Mouse (Mus musculus): ENCODE measurements around the gene Stk16. TPM values are rescaled to one million over a fixed set of nuclear protein-coding genes. Genes with fewer than 3 reads are reported as not detected.

Gene Stk16
- polyA plus RNA-seq, 2 experiments, result 110 to 245 TPM

DNA sequence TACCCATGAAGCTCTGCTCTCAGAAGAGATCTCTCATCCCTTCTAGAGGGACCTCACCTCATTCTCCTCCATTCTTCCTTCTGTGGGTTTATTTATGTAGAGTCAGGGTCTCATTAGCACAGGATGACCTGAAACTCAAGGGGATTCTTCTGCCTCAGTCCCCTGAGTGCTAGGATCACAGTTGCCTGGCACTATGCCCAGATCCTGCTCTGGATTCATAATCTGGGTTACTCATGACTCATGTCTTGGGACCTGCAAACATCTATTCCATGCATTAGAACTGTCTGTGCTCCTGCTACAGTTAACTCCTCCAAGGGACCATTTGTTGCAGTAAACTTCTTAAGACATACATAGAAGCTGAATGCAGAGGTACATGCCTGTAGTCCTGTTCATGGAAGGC, 50.6 kb downstream of the Stk16 start:
- Histone ChIP-seq H3K9ac (ENCODE audit: low read depth, low read length, severe bottlenecking) (no peak overlapping the region), H3K27ac (replicated peaks; ENCODE audit: low read depth, low read length) (no peak overlapping the region), H3K4me2 (replicated peaks; ENCODE audit: low read depth, low read length, severe bottlenecking) (no peak overlapping the region), H3K4me3 (replicated peaks; ENCODE audit: low read length) (no peak overlapping the region), H3K36me3 (ENCODE audit: control insufficient read depth, insufficient read depth, low read length) (no peaks in the 10 kb centered on the region), H3K4me1 (ENCODE audit: control insufficient read depth, insufficient read depth, low read length) (no peaks in the 10 kb centered on the region), H3K9me3 (ENCODE audit: control insufficient read depth, low read length) (no peaks in the 10 kb centered on the region), H3K27me3 (ENCODE audit: control insufficient read depth, insufficient read depth, low read length) (peaks cover 41% of the 10 kb centered on the region)
- DNase-seq (ENCODE audit: low spot score) (no peak), ATAC-seq (ENCODE audit: low FRiP score, low read depth) (no peak)
- no peak for TF ChIP-seq POLR2A (IDR thresholded peaks at IDR 0.05; ENCODE audit: borderline replicate concordance, extremely low read depth, insufficient read depth, insufficient read length)

DNA sequence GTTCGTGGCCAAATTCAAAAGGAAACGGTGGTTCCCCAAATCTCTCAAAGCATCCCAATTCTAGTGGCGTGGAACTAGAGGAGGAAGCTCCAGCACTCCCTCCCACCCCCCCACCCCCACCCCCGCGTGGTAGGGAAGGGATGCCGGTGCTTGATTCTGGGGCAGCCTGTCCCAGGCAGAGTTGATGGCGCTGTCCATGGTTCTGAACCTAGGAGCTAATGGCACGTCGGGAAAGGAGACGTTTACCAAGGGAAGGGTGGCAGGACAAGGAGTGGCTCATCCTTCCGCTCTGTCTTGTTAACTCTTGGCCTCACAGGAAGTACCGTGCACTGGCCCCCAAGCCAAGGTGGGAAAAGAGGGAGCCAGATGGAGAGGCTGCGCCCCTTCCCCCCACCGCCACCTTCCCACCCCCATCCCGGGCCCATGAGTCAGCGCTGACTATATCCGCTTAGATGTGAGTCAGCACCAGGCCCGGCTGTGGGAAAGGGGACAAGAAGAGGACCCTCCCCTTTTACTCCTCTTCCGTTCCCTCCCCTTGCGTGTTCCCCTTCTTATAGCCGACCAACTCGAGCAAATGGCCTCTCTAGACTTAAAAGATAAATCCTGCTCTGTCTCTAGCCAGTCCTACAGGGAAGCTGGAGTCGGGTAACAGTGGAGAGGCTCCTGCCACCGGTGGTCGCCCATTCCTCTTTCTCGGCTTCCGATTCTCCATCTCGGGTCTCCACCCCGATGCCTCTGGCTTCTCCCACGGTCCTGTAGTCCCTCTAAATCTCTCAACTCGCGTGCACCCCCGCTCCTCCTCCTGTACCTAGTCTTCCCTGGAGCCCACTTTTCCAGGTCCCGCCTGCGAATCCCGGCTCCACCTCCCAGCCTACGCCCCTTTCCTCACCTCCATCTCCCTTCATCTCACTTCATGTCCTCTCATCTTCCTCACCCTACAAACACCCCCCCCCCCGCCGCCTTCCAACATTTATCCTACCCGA, 52.6 kb downstream of the Stk16 start:
- no peak for ATAC-seq (ENCODE audit: low FRiP score, low read depth)
- no peak overlapping the region for H3K4me3 ChIP-seq (replicated peaks; ENCODE audit: low read length)

DNA sequence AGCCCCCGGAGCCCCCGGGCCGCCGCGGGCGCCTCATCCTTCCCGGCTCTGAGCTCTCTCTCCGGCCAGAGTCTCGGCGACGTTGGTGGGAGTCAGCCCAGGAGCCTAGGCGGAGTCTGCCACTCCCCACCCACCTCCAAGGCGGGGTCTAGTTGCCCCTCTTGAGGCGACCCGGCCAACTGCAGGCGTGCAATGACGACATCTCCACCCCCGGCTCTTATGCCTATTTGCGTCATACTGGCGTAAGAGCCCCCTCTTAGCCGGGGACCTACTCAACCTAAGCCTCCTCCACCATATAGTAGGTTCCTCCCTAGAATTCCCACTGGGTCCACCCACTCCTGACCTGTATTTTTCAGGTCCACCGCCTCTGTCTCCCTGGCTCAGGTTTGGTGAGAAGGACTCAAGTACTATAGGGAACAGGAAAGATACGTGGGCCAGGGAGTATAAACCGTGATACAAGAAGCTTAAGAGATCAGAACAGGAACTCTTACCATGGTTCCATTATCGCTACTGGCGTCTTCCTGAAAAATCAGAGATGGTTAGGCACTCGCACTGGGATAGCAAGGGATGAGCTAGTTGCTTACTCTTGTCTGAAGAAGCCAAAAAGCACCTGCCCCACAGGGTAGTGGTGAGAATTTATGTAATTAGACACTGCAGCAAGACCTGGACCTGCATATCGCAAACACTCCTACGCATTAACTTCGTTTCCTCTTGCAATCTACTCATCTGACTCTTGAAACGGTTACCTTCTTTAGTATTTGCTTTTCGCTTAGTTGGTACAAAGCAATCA, 53.6 kb downstream of the Stk16 start, which contains the start of gene Ptprn:
TSS of gene Ptprn (minus strand) at position 412 of the 790 bp plus-strand sequence.
- no peak for TF ChIP-seq POLR2A (IDR thresholded peaks at IDR 0.05; ENCODE audit: borderline replicate concordance, extremely low read depth, insufficient read depth, insufficient read length)
- no peak within 1 kb of the TSS for H3K4me3 ChIP-seq (replicated peaks; ENCODE audit: low read length)
- ATAC-seq (ENCODE audit: low FRiP score, low read depth) (no peak), DNase-seq (ENCODE audit: low spot score) (no peak)
- no peaks in the 10 kb centered on the region for H3K4me1 ChIP-seq (ENCODE audit: control insufficient read depth, insufficient read depth, low read length)
- H3K36me3 ChIP-seq (ENCODE audit: control insufficient read depth, insufficient read depth, low read length), result no peaks in the 10 kb centered on the region
- H3K4me2 ChIP-seq (replicated peaks; ENCODE audit: low read depth, low read length, severe bottlenecking), result no peak within 1 kb of the TSS
- H3K9me3 ChIP-seq (ENCODE audit: control insufficient read depth, low read length), result no peaks in the 10 kb centered on the region
- 12% methylated on average over 31 of the region's 32 CpGs for WGBS
- H3K9ac ChIP-seq (ENCODE audit: low read depth, low read length, severe bottlenecking), result no peak within 1 kb of the TSS
- H3K27ac ChIP-seq (replicated peaks; ENCODE audit: low read depth, low read length), result no peak within 1 kb of the TSS
- H3K27me3 ChIP-seq (ENCODE audit: control insufficient read depth, insufficient read depth, low read length), result peaks cover 41% of the 10 kb centered on the region

More for the DNA sequence above, 52.6 kb downstream of the Stk16 start:
- Histone ChIP-seq H3K9me3 (ENCODE audit: control insufficient read depth, low read length) (no peaks in the 10 kb centered on the region), H3K9ac (ENCODE audit: low read depth, low read length, severe bottlenecking) (no peak overlapping the region), H3K4me1 (ENCODE audit: control insufficient read depth, insufficient read depth, low read length) (no peaks in the 10 kb centered on the region), H3K36me3 (ENCODE audit: control insufficient read depth, insufficient read depth, low read length) (no peaks in the 10 kb centered on the region), H3K27me3 (ENCODE audit: control insufficient read depth, insufficient read depth, low read length) (peaks cover 41% of the 10 kb centered on the region), H3K4me2 (replicated peaks; ENCODE audit: low read depth, low read length, severe bottlenecking) (no peak overlapping the region), H3K27ac (replicated peaks; ENCODE audit: low read depth, low read length) (no peak overlapping the region)
- 3% methylated on average over 39 of the region's 40 CpGs for WGBS
- no peak for TF ChIP-seq POLR2A (IDR thresholded peaks at IDR 0.05; ENCODE audit: borderline replicate concordance, extremely low read depth, insufficient read depth, insufficient read length)
- DNase-seq (ENCODE audit: low spot score), result peak; percentile 77

Small RNA genes lying within 50 kb of the gene (microRNA-seq; reads per million reads assigned to microRNA genes)
- not detected for gene Gm27943

Other genes starting within 250 kb of the Stk16 start
- 4.4 and 4.8 TPM in 2 replicates for gene Nhej1, start 85.6 kb upstream of the Stk16 start, polyA plus RNA-seq (2012; rRNA removed)
- 7.8 and 10.8 TPM in 2 replicates for gene Nhej1, start 85.6 kb upstream of the Stk16 start, polyA plus RNA-seq (2014; fragmentation: Nextera tagmentation; extraction: Ambion mirVana)
- 0.55 and 0.58 TPM in 2 replicates for gene Slc23a3, start 76.9 kb upstream of the Stk16 start, polyA plus RNA-seq (2012; rRNA removed)
- gene Slc23a3, start 76.9 kb upstream of the Stk16 start, polyA plus RNA-seq (2014; fragmentation: Nextera tagmentation; extraction: Ambion mirVana), result 0.11 and 0.12 TPM in 2 replicates
- 48.1 and 56.7 TPM in 2 replicates for gene Cnppd1, start 68.1 kb upstream of the Stk16 start, polyA plus RNA-seq (2012; rRNA removed)
- 37.8 and 39.7 TPM in 2 replicates for gene Cnppd1, start 68.1 kb upstream of the Stk16 start, polyA plus RNA-seq (2014; fragmentation: Nextera tagmentation; extraction: Ambion mirVana)
- 74.8 and 101 TPM in 2 replicates for gene Retreg2, start 68.1 kb upstream of the Stk16 start, polyA plus RNA-seq (2012; rRNA removed)
- 46.4 and 48.1 TPM in 2 replicates for gene Retreg2, start 68.1 kb upstream of the Stk16 start, polyA plus RNA-seq (2014; fragmentation: Nextera tagmentation; extraction: Ambion mirVana)
- gene Zfand2b, start 42.2 kb upstream of the Stk16 start, polyA plus RNA-seq (2012; rRNA removed), result 53.2 and 58.5 TPM in 2 replicates
- 40.2 TPM in 2 replicates for gene Zfand2b, start 42.2 kb upstream of the Stk16 start, polyA plus RNA-seq (2014; fragmentation: Nextera tagmentation; extraction: Ambion mirVana)
- gene Abcb6, start 30.4 kb upstream of the Stk16 start, polyA plus RNA-seq (2012; rRNA removed), result 27.3 and 34.2 TPM in 2 replicates
- gene Abcb6, start 30.4 kb upstream of the Stk16 start, polyA plus RNA-seq (2014; fragmentation: Nextera tagmentation; extraction: Ambion mirVana), result 29.7 and 34.1 TPM in 2 replicates
- gene Ankzf1, start 18.7 kb upstream of the Stk16 start, polyA plus RNA-seq (2012; rRNA removed), result 34.1 and 34.7 TPM in 2 replicates
- 19.2 and 23.2 TPM in 2 replicates for gene Ankzf1, start 18.7 kb upstream of the Stk16 start, polyA plus RNA-seq (2014; fragmentation: Nextera tagmentation; extraction: Ambion mirVana)
- gene Atg9a, start 18.6 kb upstream of the Stk16 start, polyA plus RNA-seq (2012; rRNA removed), result 46.1 and 62.3 TPM in 2 replicates
- gene Atg9a, start 18.6 kb upstream of the Stk16 start, polyA plus RNA-seq (2014; fragmentation: Nextera tagmentation; extraction: Ambion mirVana), result 31.5 and 33.9 TPM in 2 replicates
- gene Glb1l, start within 50 bp of the Stk16 start, polyA plus RNA-seq (2012; rRNA removed), result 41.4 and 46.0 TPM in 2 replicates
- 17.7 and 18.2 TPM in 2 replicates for gene Glb1l, start within 50 bp of the Stk16 start, polyA plus RNA-seq (2014; fragmentation: Nextera tagmentation; extraction: Ambion mirVana)
- 20.9 and 25.1 TPM in 2 replicates for gene Tuba4a, start 9.0 kb downstream of the Stk16 start, polyA plus RNA-seq (2012; rRNA removed)
- gene Tuba4a, start 9.0 kb downstream of the Stk16 start, polyA plus RNA-seq (2014; fragmentation: Nextera tagmentation; extraction: Ambion mirVana), result 38.5 and 55.9 TPM in 2 replicates
- not detected in 2 replicates for gene A630095N17Rik, start 21.3 kb downstream of the Stk16 start, polyA plus RNA-seq (2012; rRNA removed)
- gene A630095N17Rik, start 21.3 kb downstream of the Stk16 start, polyA plus RNA-seq (2014; fragmentation: Nextera tagmentation; extraction: Ambion mirVana), result not detected in 2 replicates
- gene Dnajb2, start 25.6 kb downstream of the Stk16 start, polyA plus RNA-seq (2012; rRNA removed), result 41.9 and 44.9 TPM in 2 replicates
- 20.4 and 22.4 TPM in 2 replicates for gene Dnajb2, start 25.6 kb downstream of the Stk16 start, polyA plus RNA-seq (2014; fragmentation: Nextera tagmentation; extraction: Ambion mirVana)
- gene Ptprn, start 53.7 kb downstream of the Stk16 start, polyA plus RNA-seq (2012; rRNA removed), result 0.42 and 0.54 TPM in 2 replicates
- 0.12 and 0.44 TPM in 2 replicates for gene Ptprn, start 53.7 kb downstream of the Stk16 start, polyA plus RNA-seq (2014; fragmentation: Nextera tagmentation; extraction: Ambion mirVana)
- 0.16 TPM in 1 of 2 replicates, not detected in the other for gene Resp18, start 67.6 kb downstream of the Stk16 start, polyA plus RNA-seq (2012; rRNA removed)
- not detected in 2 replicates for gene Resp18, start 67.6 kb downstream of the Stk16 start, polyA plus RNA-seq (2014; fragmentation: Nextera tagmentation; extraction: Ambion mirVana)
- gene Dnpep, start 107.2 kb downstream of the Stk16 start, polyA plus RNA-seq (2012; rRNA removed), result 126 and 142 TPM in 2 replicates
- 112 and 115 TPM in 2 replicates for gene Dnpep, start 107.2 kb downstream of the Stk16 start, polyA plus RNA-seq (2014; fragmentation: Nextera tagmentation; extraction: Ambion mirVana)
- 50.7 and 53.7 TPM in 2 replicates for gene Des, start 149.5 kb downstream of the Stk16 start, polyA plus RNA-seq (2012; rRNA removed)
- gene Des, start 149.5 kb downstream of the Stk16 start, polyA plus RNA-seq (2014; fragmentation: Nextera tagmentation; extraction: Ambion mirVana), result 59.0 and 78.6 TPM in 2 replicates
- gene Speg, start 164.5 kb downstream of the Stk16 start, polyA plus RNA-seq (2012; rRNA removed), result 77.9 and 114 TPM in 2 replicates
- gene Speg, start 164.5 kb downstream of the Stk16 start, polyA plus RNA-seq (2014; fragmentation: Nextera tagmentation; extraction: Ambion mirVana), result 15.3 and 21.8 TPM in 2 replicates
- 144 and 199 TPM in 2 replicates for gene Gmppa, start 225.1 kb downstream of the Stk16 start, polyA plus RNA-seq (2012; rRNA removed)
- 71.8 and 74.9 TPM in 2 replicates for gene Gmppa, start 225.1 kb downstream of the Stk16 start, polyA plus RNA-seq (2014; fragmentation: Nextera tagmentation; extraction: Ambion mirVana)
- gene Asic4, start 239.6 kb downstream of the Stk16 start, polyA plus RNA-seq (2012; rRNA removed), result 0.35 and 0.72 TPM in 2 replicates
- 0.10 and 0.15 TPM in 2 replicates for gene Asic4, start 239.6 kb downstream of the Stk16 start, polyA plus RNA-seq (2014; fragmentation: Nextera tagmentation; extraction: Ambion mirVana)

All from limb, embryonic 14.5 days (tissue).